Mouse (Mus musculus) forebrain, postnatal 0 days (tissue): ENCODE measurements at regions not wholly inside any gene's neighbourhood (a gene's known extent, or its start where the extent isn't known, plus 50 kb on each side); places are given as distances from the start of the nearest gene placed in this dataset.

ENCODE experiments used
- ATAC-seq: fragments of 200-750 bp; cut with Nextera tagmentation; 2 replicates; pipeline ENCODE4 v1.8.0; 2017; ENCODE audit warnings: mild to moderate bottlenecking, moderate library complexity
- DNase-seq: peaks from one replicate; pipeline ENCODE4 v3.0.0-alpha.2; 2015
- H3K27ac ChIP-seq: fragments of 300-500 bp; sonication (generic); 2 replicates; pipeline ENCODE4 v1.5.1; 2014; ENCODE audit warnings: low read depth, mild to moderate bottlenecking, antibody characterized with exemption, low read length, moderate library complexity, mixed read lengths
- H3K27me3 ChIP-seq: fragments of 300-500 bp; sonication (generic); 2 replicates; pipeline ENCODE4 v1.6.1; 2014; ENCODE audit warnings: mild to moderate bottlenecking, low read length, mixed read lengths; ENCODE audit not compliant: insufficient read depth
- H3K36me3 ChIP-seq: fragments of 300-500 bp; sonication (generic); 2 replicates; pipeline ENCODE4 v1.6.1; 2014; ENCODE audit warnings: mild to moderate bottlenecking, moderate library complexity; ENCODE audit not compliant: insufficient read depth
- H3K4me1 ChIP-seq: fragments of 300-500 bp; sonication (generic); 2 replicates; pipeline ENCODE4 v1.6.1; 2014; ENCODE audit warnings: antibody characterized with exemption; ENCODE audit not compliant: insufficient read depth
- H3K4me2 ChIP-seq: fragments of 300-500 bp; sonication (generic); 2 replicates; pipeline ENCODE4 v1.6.1; 2014; ENCODE audit warnings: low read depth, mild to moderate bottlenecking, moderate library complexity
- H3K4me3 ChIP-seq: fragments of 300-500 bp; sonication (generic); 2 replicates; pipeline ENCODE4 v1.5.1; 2014; ENCODE audit warnings: low read depth, low read length, mixed read lengths
- H3K9ac ChIP-seq: fragments of 300-500 bp; sonication (generic); 2 replicates; pipeline ENCODE4 v1.6.1; 2014; ENCODE audit warnings: mild to moderate bottlenecking
- H3K9me3 ChIP-seq: fragments of 300-500 bp; sonication (generic); 2 replicates; pipeline ENCODE4 v1.6.1; 2016; ENCODE audit warnings: low read length
- CTCF ChIP-seq: sonication (generic); IDR thresholded peaks from 2 replicates; pipeline ENCODE4 v1.5.1; 2016; ENCODE audit warnings: antibody characterized with exemption, control low read depth, low read depth
- WGBS: fragments of 180-500 bp; shearing (Covaris S2); extraction: QIAGEN DNeasy Blood & Tissue Kit; methylation state at CpG from one replicate; pipeline ENCODE4 v1.1.7; 2014; 5-methylcytosine and 5-hydroxymethylcytosine counted together

DNA sequence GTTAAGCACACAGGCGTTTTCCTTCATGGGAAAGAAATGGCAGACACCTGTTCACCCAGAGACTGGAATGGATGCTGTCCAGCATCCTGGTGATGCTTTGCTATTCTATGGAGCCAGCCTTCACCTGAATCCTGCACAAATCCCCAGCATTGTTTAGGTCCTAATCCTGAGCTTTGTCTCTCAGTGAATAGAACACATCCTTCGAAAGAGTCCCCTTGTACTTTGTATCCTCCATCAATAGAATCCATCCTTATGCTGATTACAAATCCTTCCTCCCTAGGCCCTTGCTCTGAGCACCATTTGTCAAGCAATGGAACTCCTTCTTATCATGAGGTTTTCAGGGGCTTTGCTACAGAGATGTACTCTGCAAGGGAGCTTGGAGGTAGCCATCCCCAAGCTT, 292.1 kb downstream of the Rwdd3 start:
- DNase-seq (no peak), ATAC-seq (no peak)
- no peaks in the 10 kb centered on the region for H3K9me3 ChIP-seq
- no peak overlapping the region for H3K9ac ChIP-seq
- H3K4me2 ChIP-seq, result no peak overlapping the region
- no peak for TF ChIP-seq CTCF
- H3K27me3 ChIP-seq, result no peaks in the 10 kb centered on the region; the same call in 1 of the 2 replicates
- no peak overlapping the region for H3K27ac ChIP-seq
- H3K36me3 ChIP-seq, result no peaks in the 10 kb centered on the region
- 52% methylated on average over 2 of the region's 2 CpGs for WGBS
- H3K4me3 ChIP-seq, result no peak overlapping the region
- peaks cover 5% of the 10 kb centered on the region; the same call in 1 of the 2 replicates for H3K4me1 ChIP-seq

DNA sequence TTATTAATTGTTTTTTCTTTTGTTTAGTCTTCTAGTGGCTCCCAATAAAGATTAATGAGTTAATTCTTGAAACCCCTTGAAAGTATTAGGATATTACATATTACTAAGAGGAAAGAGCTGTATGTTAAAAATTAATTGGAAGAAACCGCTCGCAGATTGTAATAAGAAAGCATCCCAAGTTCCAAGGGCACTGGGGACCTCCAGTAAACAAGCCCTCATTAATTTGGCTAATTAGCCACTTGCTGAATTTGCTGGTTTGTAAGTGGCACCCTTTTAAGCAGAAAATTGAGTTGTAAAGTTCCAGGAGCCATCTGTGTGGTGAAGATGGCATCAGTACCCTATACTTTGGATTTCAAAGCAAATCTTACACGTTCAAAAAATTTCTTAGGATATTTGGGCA, 295.8 kb downstream of the Rwdd3 start:
- no peaks in the 10 kb centered on the region for H3K4me1 ChIP-seq
- H3K9me3 ChIP-seq, result no peaks in the 10 kb centered on the region
- TF ChIP-seq CTCF, result no peak
- no peaks in the 10 kb centered on the region for H3K27me3 ChIP-seq
- no peak overlapping the region for H3K4me3 ChIP-seq
- no peak overlapping the region for H3K4me2 ChIP-seq
- no peaks in the 10 kb centered on the region for H3K36me3 ChIP-seq
- no peak overlapping the region for H3K27ac ChIP-seq
- no peak for ATAC-seq
- no peak for DNase-seq
- 37% methylated on average over 3 of the region's 3 CpGs for WGBS
- no peak overlapping the region for H3K9ac ChIP-seq

DNA sequence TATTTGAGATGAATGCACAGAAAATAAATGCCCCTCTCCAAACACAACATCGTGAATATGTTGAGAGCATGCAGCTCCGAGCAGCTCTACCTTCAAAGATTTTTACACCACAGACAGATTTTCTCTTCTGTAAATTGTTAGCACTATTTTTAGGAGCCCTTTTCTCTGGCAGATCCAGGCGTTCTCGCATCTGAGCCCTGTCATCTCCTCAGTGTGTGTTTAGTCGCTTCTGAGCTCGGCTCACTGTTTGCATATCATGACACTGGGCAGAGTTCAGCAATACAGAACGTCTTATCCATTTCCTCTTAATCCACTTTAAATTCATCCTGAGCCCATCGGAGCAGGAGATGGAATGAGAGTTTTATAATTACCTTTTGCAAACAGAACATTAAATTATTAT, 306.5 kb downstream of the Rwdd3 start:
- H3K4me2 ChIP-seq, result no peak overlapping the region
- peak; percentile 42 for DNase-seq
- H3K4me1 ChIP-seq, result no peaks in the 10 kb centered on the region
- H3K36me3 ChIP-seq, result no peaks in the 10 kb centered on the region
- H3K27ac ChIP-seq, result peak overlapping the region; percentile 37; the same call in 1 of the 2 replicates
- no peaks in the 10 kb centered on the region for H3K9me3 ChIP-seq
- TF ChIP-seq CTCF, result no peak
- no peaks in the 10 kb centered on the region for H3K27me3 ChIP-seq
- 50% methylated on average over 8 of the region's 8 CpGs for WGBS
- peak; percentile 48 for ATAC-seq
- H3K4me3 ChIP-seq, result no peak overlapping the region
- no peak overlapping the region for H3K9ac ChIP-seq

DNA sequence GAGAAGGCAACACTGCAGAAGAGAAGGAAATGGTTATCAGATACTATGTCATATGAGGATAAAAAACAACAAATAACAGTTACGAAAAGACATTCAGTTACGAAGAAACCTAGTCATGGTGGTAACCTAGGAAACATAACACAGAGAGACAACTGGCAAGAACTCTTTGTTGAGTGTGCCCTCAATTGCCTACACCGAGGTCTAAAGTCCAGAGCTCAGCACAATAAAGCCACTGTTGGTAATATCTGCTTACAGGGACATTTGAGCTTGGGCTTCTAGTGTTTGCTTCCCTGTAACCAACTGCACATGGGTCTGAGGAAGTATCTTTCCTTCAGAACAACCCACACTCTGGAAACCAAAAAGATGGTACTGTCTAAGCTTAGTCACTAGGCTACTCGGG, 309.9 kb downstream of the Rwdd3 start:
- no peak for TF ChIP-seq CTCF

DNA sequence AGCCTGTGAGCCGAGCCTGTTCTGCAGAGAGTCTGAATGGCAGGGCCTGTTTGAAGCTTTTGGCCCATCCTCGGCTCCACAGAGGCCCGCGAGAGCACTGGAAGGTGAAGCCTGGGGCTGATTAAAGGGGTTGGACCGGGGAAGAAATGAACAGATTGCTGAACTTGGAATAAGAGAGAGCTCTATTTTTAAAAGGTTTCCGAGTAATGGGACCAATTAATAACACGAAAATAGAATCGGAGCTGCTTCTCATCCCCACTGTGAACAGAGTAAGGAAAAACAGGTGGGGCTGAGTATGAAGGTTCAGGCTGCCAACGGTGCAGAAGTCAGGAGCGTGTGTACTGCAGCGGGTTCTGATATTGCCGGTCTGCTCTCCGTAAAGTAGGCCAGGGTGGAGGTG, 313.2 kb downstream of the Rwdd3 start:
- Histone ChIP-seq H3K4me1 (no peaks in the 10 kb centered on the region), H3K9ac (no peak overlapping the region), H3K27ac (no peak overlapping the region), H3K27me3 (no peaks in the 10 kb centered on the region), H3K4me3 (no peak overlapping the region), H3K9me3 (no peaks in the 10 kb centered on the region), H3K36me3 (no peaks in the 10 kb centered on the region), H3K4me2 (no peak overlapping the region)
- ATAC-seq, result no peak
- WGBS, result 69% methylated on average over 13 of the region's 13 CpGs
- no peak for DNase-seq
- no peak for TF ChIP-seq CTCF

More for the DNA sequence above, 309.9 kb downstream of the Rwdd3 start:
- H3K27ac ChIP-seq, result no peak overlapping the region
- H3K4me1 ChIP-seq, result no peaks in the 10 kb centered on the region
- no peak overlapping the region for H3K4me2 ChIP-seq
- 78% methylated on average over 4 of the region's 4 CpGs for WGBS
- H3K9me3 ChIP-seq, result no peaks in the 10 kb centered on the region
- H3K4me3 ChIP-seq, result no peak overlapping the region
- DNase-seq (no peak), ATAC-seq (no peak)
- no peaks in the 10 kb centered on the region for H3K36me3 ChIP-seq
- no peaks in the 10 kb centered on the region for H3K27me3 ChIP-seq
- no peak overlapping the region for H3K9ac ChIP-seq

DNA sequence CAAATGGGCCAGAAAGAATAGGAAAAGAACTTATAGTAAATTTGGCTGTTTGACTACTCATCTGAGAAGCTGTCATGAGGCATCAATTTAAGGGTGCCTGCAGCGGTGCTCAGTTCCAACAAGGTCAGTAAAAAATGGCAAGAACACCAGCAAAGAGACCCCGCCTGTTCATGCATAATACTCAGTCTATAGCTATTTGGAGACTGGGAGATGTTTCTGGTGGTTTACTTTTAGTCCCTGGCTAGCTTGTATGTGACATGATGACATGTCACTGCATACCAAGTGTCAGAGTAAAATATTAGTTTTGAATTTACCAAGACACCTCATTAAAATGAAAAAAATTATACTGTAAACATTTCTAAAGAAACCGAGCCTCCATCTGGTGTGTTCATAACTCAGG, 317.2 kb downstream of the Rwdd3 start:
- no peak for TF ChIP-seq CTCF
- DNase-seq, result no peak
- H3K4me1 ChIP-seq, result no peaks in the 10 kb centered on the region
- no peaks in the 10 kb centered on the region for H3K9me3 ChIP-seq
- 82% methylated on average over 3 of the region's 3 CpGs for WGBS
- H3K9ac ChIP-seq, result no peak overlapping the region
- no peak overlapping the region for H3K27ac ChIP-seq
- ATAC-seq, result no peak
- no peaks in the 10 kb centered on the region for H3K27me3 ChIP-seq
- H3K4me3 ChIP-seq, result no peak overlapping the region
- no peak overlapping the region for H3K4me2 ChIP-seq
- no peaks in the 10 kb centered on the region for H3K36me3 ChIP-seq

DNA sequence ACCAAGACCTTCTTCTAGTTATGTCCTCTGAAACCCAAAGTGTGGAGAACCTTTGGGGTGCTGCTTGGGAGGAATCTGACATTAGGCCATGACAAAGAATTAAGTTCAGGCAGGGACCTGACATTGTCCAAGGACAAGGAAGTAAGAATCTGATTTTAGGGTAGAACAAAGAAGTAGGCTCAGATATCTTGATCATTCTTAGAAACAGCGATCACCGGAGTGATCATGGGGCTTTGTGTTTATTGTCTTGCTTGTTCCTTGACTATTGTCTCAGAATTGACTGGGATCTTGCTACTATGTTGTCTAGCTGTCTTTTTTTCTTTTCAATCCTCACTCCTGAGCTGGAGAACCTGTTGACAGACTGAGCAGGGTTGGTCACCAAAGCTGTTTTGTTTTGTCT, 327.9 kb downstream of the Rwdd3 start:
- 89% methylated on average over 2 of the region's 2 CpGs for WGBS

DNA sequence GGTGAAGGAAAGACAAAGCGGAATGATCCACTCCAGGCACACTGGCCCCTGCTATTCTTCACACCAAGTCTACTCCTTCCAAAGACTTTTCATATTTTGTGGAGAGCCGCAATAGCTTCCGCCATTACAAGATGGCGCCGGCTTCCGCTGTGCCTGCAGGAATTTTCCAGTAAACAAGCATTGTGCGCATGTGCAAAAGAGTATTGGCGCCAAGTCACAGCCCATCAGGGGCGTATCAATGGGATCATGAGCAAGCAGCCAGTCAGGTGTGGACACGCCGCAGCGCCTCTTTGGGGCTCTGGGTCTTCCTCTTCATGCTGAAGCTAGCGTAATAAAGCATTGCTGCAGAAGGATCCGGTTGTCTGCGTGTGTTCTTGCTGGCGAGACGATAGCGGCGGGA, 348.0 kb downstream of the Rwdd3 start:
- DNase-seq (no peak), ATAC-seq (no peak)
- Histone ChIP-seq H3K9me3 (no peaks in the 10 kb centered on the region), H3K4me3 (no peak overlapping the region), H3K9ac (no peak overlapping the region), H3K27ac (no peak overlapping the region), H3K4me1 (no peaks in the 10 kb centered on the region), H3K36me3 (no peaks in the 10 kb centered on the region), H3K4me2 (no peak overlapping the region), H3K27me3 (no peaks in the 10 kb centered on the region)
- 98% methylated on average over 19 of the region's 19 CpGs for WGBS
- no peak for TF ChIP-seq CTCF

More for the DNA sequence above, 327.9 kb downstream of the Rwdd3 start:
- ATAC-seq (no peak), DNase-seq (no peak)
- no peak overlapping the region for H3K4me2 ChIP-seq
- H3K4me3 ChIP-seq, result no peak overlapping the region
- no peak overlapping the region for H3K27ac ChIP-seq
- H3K4me1 ChIP-seq, result no peaks in the 10 kb centered on the region
- H3K27me3 ChIP-seq, result no peaks in the 10 kb centered on the region
- no peaks in the 10 kb centered on the region for H3K9me3 ChIP-seq
- no peak for TF ChIP-seq CTCF
- H3K36me3 ChIP-seq, result no peaks in the 10 kb centered on the region
- no peak overlapping the region for H3K9ac ChIP-seq
